Mouse (Mus musculus) urinary bladder, adult 18-20 months (tissue): ENCODE measurements around the gene Foxm1.
"Not testable (repeated sequence)": the region's sequence is repeated elsewhere in the genome, so short reads cannot be mapped to it uniquely, and the experiment has no call there.

Experiments used
- DNase-seq, 2 experiments: peaks; one replicate each; pipeline ENCODE4 v3.0.0; 2022; ENCODE audit warnings: low spot score in 2 of 2, mixed read lengths in 2 of 2

Gene Foxm1

GRCm38 (mm10) chr6:128376371-128377085, 13.8 kb downstream of the Foxm1 start:
- peak in 1 of 2 experiments; percentile 34 for DNase-seq

DNA sequence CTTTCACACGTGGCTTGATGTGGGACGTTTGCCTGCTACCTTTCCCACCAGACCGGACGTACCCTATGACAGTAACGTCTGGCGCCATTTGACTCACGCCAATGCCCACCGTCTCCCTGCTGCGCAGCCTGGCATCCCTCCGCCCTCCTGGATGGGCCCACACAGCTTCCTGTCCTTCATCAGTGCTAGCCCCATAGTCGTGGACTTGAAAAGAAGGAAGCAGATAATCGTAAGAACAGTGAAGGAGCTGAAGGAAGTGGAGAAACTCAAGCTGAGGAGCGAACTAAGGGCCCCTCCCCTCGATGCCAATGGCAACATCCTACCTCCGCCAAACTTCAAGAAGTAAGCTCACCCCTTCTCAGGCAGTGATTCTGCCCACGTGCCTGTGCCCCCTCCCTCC, 16.9 kb downstream of the Foxm1 start:
- DNase-seq: no peak

DNA sequence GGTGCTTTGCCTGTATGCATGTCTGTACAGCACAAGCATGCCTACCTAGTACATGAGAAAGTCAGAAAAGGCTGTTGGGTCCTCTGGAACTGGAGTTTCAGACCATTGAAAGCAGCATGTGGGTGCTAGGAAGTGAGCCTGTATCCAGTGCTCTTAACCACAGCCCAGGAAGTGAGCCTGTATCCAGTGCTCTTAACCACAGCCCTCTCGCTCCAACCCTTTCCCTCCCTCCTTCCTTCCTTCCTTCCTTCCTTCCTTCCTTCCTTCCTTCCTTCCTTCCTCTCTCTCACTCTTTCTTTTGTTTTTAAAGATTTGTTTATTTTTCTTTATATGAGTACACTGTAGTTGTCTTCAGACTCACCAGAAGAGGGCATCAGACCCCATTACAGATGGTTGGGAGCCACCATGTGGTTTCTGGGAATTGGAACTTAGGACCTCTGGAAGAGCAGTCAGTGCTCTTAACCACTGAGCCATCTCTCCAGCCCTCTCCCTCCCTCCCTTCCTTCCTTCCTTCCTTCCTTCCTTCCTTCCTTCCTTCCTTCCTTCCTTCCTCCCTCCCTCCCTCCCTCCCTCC, 17.9 kb downstream of the Foxm1 start:
- DNase-seq: not testable (repeated sequence)

DNA sequence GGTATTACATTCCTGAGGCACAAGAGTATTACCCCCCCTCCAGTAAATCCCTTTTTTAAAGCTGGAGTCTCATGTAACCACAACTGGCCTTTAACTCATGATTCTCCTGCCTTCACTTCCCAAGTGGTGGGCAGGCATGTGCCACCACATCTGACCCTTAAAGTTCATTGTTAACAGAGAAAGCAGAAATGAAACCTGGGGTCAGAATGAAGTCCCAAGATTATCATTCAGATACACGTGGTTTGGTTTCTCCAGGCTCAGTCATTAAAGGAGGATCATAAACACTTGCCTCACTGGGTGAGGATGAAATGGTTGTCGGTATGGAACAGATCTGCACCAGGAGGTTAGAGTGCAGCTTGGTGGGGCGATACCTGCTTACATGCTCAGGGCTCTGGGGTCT, 18.5 kb downstream of the Foxm1 start:
- DNase-seq: no peak

DNA sequence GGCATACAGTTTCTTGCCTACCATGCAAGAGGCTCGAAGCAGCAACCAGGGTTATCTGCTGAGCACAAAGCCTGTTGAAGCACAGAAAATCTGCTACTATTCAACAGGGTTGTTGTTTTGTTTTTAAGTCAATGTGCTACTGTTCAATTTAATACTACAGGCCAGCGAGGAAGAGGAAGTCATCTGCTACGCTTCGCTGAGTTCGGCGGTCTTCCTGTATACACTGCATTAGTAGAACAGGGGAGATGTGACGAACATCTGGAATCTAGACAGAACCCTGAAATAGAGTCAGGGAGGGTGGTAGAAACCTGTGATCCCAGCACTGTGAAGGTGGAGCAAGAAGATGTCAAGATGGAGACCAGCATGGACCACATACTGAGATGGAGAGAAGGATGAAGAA, 21.0 kb downstream of the Foxm1 start:
- no peak for DNase-seq

GRCm38 (mm10) chr6:128385026-128385425, 22.3 kb downstream of the Foxm1 start:
- DNase-seq: no peak

DNA sequence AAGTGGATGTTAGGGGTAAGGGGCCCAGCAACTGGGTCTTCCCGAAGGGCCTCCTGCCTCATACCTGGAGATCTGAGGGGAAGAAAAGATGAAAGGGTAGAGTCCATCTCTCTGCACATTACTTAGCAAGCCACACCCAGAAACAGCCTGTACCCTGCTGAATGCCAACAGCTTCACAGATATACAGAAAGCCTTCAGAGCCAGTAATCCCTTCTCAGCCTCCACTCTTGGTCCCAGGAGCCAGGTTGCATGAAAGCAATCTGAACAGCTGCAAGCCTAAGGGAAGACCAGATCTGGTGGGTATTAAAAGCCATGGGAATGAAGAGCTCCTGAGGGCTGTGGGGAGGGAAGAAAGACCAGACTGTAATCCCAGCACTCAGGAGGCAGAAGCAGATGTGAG, 26.4 kb downstream of the Foxm1 start:
- DNase-seq: no peak

GRCm38 (mm10) chr6:128390683-128391082, 27.9 kb downstream of the Foxm1 start:
- no peak for DNase-seq

DNA sequence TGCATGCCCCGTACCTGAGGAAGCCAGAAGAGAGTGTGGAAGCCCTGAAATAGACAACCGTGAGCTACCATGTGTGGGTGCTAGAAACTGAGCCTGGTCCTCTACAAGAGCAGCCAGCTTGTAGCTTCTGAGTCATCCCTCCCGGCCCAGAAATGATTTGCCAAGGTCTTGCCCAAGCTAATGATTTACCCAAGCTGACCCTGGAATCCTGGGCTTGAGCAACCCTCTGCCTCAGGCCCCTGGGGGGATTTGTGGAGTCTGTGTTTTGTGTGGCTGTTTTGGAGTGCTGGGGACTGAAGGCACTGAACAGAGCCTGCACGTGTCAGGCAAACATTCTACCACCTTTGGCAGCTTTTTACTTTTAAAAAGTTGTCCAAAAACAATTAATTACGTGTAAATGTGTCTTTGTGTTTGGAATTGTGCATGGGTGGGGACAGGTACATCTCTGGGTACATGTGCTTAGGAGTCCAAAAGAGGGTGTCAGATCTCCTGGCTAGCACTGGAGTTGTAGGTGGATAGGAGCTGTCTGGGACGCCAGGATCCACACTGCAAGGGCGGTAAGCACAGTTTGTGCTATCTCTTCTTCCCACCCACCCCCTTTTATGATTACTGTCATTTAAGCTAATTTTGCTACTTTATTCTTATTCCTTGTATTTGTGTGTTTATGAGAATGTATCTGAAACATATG, 35.0 kb downstream of the Foxm1 start:
- DNase-seq: no peak

DNA sequence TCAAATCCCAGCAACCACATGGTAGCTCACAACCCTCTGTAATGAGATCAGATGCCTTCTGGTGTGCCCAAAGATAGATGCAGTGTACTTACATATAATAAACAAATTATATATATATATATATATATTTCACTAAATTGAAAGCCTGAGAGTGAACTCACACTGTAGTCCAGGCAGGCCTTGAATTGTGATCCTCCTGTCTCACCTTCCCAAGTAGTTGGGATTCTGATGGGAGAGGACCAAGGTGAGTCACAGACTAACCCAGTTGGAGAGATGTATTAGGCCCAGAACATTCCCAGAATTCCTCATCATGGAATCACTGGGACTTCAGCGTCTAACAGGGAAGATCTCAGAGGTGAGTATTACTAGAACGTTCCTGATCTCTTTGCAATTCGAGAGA, 36.2 kb downstream of the Foxm1 start, which contains the start of gene Nrip2:
Nrip2 (plus strand) TSS at position 301 of the 400 bp plus-strand sequence.
- DNase-seq: no peak

- no peak for DNase-seq
These were observed 36.8 kb downstream of the Foxm1 start for GRCm38 (mm10) chr6:128399421-128400185.

DNA sequence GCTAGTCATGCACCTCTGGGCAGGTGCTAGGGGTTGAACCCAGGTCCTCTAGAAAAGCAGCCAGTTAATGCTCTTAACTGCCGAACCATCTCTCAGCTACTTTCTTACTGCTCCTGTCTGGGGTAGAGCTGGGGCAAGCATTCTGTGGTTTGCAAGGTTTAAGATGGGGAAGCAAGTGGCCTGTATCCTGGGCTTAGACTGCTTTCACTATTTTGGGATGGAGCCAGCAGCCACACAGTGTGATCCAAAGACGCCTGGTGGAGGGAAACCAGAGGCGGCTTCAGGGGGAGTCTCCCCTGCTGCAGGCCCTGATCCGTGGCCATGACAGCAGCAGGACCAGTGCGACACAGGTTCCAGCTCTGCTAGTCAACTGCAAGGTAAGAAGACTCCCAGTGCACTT, 41.9 kb downstream of the Foxm1 start:
- no peak for DNase-seq

DNA sequence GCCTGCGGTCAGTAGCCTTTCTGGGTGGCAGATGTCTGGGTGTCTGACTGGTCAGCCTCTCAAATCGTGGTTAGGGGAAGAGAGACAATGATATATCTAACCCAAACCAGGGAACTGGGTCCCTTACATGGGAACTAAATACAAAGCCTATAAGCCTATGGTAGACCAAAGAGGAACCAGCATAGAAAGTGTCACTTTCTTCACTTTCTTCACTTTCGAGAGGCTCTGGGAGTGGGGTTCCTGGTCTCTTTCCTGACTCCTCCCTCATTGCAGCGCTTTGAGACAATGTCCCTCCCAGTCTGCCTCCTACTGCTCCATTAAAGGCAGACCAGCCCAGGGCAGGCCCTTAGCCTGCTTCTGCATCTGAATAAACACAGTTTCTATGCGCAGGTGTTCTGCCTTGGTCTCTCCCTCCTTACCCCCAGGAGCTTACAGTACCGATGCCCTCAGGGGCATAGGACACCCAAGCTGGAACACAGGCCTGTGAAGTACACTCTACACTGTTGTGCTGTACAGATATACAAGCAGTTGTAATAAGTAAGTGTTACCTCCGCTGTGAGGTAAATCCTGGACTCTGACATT, 45.9 kb downstream of the Foxm1 start:
- DNase-seq: no peak

DNA sequence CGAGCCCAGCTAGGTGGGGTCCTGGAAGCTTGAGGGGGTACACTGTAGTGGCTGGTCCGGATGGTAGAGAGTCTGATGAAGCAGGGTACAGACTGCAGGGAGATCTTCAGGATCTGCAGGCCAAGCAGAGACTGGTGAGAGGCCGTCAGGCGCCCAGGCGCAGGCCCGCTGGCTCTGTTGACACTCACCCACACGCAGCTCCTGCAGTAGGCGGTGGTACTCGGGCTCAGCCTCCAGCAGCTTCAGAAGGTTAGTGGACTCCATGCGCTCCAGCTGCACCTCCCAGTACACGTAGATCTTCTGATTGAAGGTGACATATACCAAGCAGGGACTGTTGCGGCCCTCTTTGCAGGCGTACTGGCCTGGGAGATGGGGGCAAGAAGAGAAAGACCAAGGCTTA, 47.5 kb downstream of the Foxm1 start:
- DNase-seq: no peak

DNA sequence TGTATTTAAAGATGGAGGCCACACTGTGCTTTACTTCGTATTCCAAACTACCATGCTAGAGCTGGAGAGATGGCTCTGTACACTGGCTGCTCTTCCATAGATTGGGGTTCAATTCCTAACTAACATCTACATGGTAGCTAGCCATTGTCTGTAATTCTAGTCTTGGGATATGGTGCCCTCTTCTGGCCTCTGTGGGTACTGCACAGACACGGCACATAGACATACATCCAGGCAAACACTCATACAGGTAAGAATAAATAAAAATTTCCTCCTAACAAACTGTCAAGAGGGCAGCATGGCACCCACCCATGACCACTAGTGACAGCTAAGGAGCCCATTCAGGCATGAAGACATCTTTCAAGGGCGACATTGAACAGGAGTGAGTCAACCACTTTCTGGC, 48.3 kb downstream of the Foxm1 start:
- DNase-seq: peak; percentile 52 to 78

DNA sequence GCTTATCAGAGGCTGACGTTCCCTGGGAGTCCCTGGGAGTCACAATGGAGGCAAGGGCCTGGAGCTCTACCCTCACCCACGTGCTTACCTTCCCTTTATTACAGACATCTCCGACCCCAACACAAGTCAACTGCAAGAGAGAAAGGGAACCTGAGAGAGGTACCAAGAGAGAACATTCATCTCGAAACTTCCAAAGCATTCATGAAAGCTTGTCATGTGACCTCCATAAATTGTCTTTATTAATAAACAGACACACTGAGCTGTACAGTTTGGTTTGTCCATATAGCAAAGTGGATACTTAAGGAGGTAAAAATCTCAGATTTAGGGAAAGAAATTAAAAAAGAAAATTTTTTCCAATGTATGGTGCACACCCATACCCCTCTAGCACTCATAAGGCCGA, 53.4 kb downstream of the Foxm1 start:
- no peak for DNase-seq

GRCm38 (mm10) chr6:128418076-128418475, 55.3 kb downstream of the Foxm1 start:
- DNase-seq: no peak

GRCm38 (mm10) chr6:128421036-128421435, 58.3 kb downstream of the Foxm1 start:
- DNase-seq: no peak

- DNase-seq: no peak
These were observed 58.7 kb downstream of the Foxm1 start for GRCm38 (mm10) chr6:128421480-128421879.

DNA sequence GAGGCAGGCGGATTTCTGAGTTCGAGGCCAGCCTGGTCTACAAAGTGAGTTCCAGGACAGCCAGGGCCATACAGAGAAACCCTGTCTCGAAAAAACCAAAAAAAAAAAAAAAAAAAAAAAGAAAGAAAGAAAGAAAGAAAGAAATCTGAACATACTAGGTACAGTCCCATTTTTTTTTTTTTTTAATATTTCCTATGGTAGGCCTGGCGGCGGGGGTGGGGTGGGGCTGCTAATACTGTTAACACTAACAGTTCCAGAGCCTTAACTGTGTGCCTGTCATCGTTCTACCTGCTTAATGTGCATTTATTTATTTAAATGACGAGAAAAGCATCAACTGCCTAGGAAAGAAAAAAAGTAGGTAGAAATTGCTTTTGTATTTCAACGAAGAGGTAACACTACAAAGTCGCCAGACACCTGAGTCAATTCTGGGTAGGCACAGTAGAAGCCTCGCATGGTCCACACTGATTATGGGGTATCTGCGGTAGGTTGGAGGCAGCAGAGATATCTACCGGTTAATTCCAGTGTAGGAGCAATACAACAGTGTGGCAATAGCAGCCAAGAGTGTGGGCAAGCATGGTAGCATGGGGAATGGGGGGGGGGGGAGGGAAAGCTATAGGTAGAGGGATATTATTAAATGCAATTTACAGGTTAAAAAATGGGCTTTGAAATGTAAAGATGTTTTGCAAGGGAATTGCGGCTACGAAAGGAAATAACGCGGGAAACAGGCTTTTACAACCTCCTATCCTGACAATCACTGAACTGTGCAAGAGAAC, 60.9 kb downstream of the Foxm1 start:
- DNase-seq: no peak
